11 mouse cellular contexts compared by ENCODE assay signal in genomic region chr19:45843424-45843823, GRCm38 (mm10). TPM values are rescaled to one million over a fixed set of nuclear protein-coding genes. Genes with fewer than 3 reads are reported as not detected.
DNase-seq lines count a peak whose midpoint lies in the region; ATAC-seq and TF ChIP-seq lines count a peak whose summit lies in the region.
"Had no signal": no experiment of that assay in that cellular context is flagged by ENCODE, and none has a peak within 500 bp of the region (broad histone marks: within the 10 kb centered on the region; RNA-seq: fewer than 3 reads in every experiment).

No protein-coding gene starts in this region.

- no peak overlapping the region for H3K27ac ChIP-seq in hindbrain, postnatal 0 days
- H3K27ac ChIP-seq in hindbrain, embryonic 16.5 days (ENCODE audit: low read depth, low read length): no peak overlapping the region
- no peak overlapping the region for H3K27ac ChIP-seq in bone marrow, adult 2 months (ENCODE audit: control insufficient read depth, insufficient read depth, low read depth, low read length, poor library complexity)
- no peak overlapping the region for H3K27ac ChIP-seq in limb, embryonic 14.5 days (replicated peaks; ENCODE audit: low read depth, low read length)
- H3K27ac ChIP-seq in kidney, adult 2 months (ENCODE audit: insufficient read depth, low read depth, low read length): no peak overlapping the region
- H3K27ac ChIP-seq: limb, embryonic 13.5 days had no signal

- 0 out of 2 replicates have a peak, but pooled peaks cover 5% of the 10 kb centered on the region for H3K36me3 ChIP-seq in hindbrain, postnatal 0 days (ENCODE audit: insufficient read depth, low read length)
- H3K36me3 ChIP-seq in hindbrain, embryonic 16.5 days (ENCODE audit: control insufficient read depth, insufficient read depth, low read length): no peaks in the 10 kb centered on the region
- H3K36me3 ChIP-seq in limb, embryonic 14.5 days (ENCODE audit: control insufficient read depth, insufficient read depth, low read length): no peaks in the 10 kb centered on the region
- no peaks in the 10 kb centered on the region for H3K36me3 ChIP-seq in kidney, adult 2 months (ENCODE audit: control insufficient read depth, insufficient read depth, low read length)
- H3K36me3 ChIP-seq: limb, embryonic 13.5 days had no signal

- DNase-seq in hindbrain, postnatal 0 days (ENCODE audit: low spot score): peak; percentile 7
- DNase-seq in limb, embryonic 14.5 days (ENCODE audit: low spot score): no peak
- DNase-seq in spleen, postnatal 10 days (ENCODE audit: low spot score in 2 of 2): peak; percentile 14 to 49
- no peak for DNase-seq in adrenal gland, postnatal 36 days
- no peak for DNase-seq in kidney, adult 2 months
- DNase-seq in layer of hippocampus, adult 9-10 months (ENCODE audit: low spot score): no peak

- H3K4me3 ChIP-seq in hindbrain, postnatal 0 days (ENCODE audit: low read length): no peak overlapping the region
- H3K4me3 ChIP-seq in hindbrain, embryonic 16.5 days (ENCODE audit: low read length): no peak overlapping the region
- H3K4me3 ChIP-seq in bone marrow, adult 2 months (replicated peaks; ENCODE audit: control insufficient read depth, low read depth, low read length): peak overlapping the region; percentile 23
- H3K4me3 ChIP-seq in limb, embryonic 14.5 days (replicated peaks; ENCODE audit: low read length): no peak overlapping the region
- no peak overlapping the region for H3K4me3 ChIP-seq in kidney, adult 2 months (ENCODE audit: insufficient read depth, low read depth, low read length)
- H3K4me3 ChIP-seq: erythroblast, embryonic 14.5 days; limb, embryonic 13.5 days had no signal

- no peaks in the 10 kb centered on the region for H3K9me3 ChIP-seq in hindbrain, postnatal 0 days (ENCODE audit: low read length)
- H3K9me3 ChIP-seq in hindbrain, embryonic 16.5 days (ENCODE audit: control insufficient read depth, low read length): no peaks in the 10 kb centered on the region
- no peaks in the 10 kb centered on the region for H3K9me3 ChIP-seq in limb, embryonic 14.5 days (ENCODE audit: control insufficient read depth, low read length)
- H3K9me3 ChIP-seq: limb, embryonic 13.5 days had no signal

- WGBS in hindbrain, postnatal 0 days: 51% methylated on average over 10 of the region's 10 CpGs
- WGBS in hindbrain, embryonic 16.5 days: 44% methylated on average over 10 of the region's 10 CpGs
- WGBS in bone marrow, adult 2 months: 5% methylated on average over 10 of the region's 10 CpGs
- 63% methylated on average over 10 of the region's 10 CpGs for WGBS in limb, embryonic 14.5 days
- 70% methylated on average over 10 of the region's 10 CpGs for WGBS in kidney, adult 2 months

- H3K27me3 ChIP-seq in hindbrain, postnatal 0 days (ENCODE audit: insufficient read depth, low read length): no peaks in the 10 kb centered on the region
- no peaks in the 10 kb centered on the region for H3K27me3 ChIP-seq in hindbrain, embryonic 16.5 days (replicated peaks; ENCODE audit: control insufficient read depth, insufficient read depth, low read length)
- H3K27me3 ChIP-seq in limb, embryonic 14.5 days (ENCODE audit: control insufficient read depth, insufficient read depth, low read length): no peaks in the 10 kb centered on the region
- H3K27me3 ChIP-seq in kidney, adult 2 months (replicated peaks; ENCODE audit: control insufficient read depth, insufficient read depth, low read length): no peaks in the 10 kb centered on the region
- H3K27me3 ChIP-seq: limb, embryonic 13.5 days; Patski had no signal

- no peak overlapping the region for H3K4me2 ChIP-seq in hindbrain, postnatal 0 days (ENCODE audit: low read depth, low read length)
- no peak overlapping the region for H3K4me2 ChIP-seq in hindbrain, embryonic 16.5 days (ENCODE audit: low read length)
- no peak overlapping the region for H3K4me2 ChIP-seq in limb, embryonic 14.5 days (replicated peaks; ENCODE audit: low read depth, low read length, severe bottlenecking)
- H3K4me2 ChIP-seq: limb, embryonic 13.5 days had no signal

- ATAC-seq in hindbrain, postnatal 0 days: no peak
- no peak for ATAC-seq in hindbrain, embryonic 16.5 days
- no peak for ATAC-seq in limb, embryonic 14.5 days (ENCODE audit: low FRiP score, low read depth)
- ATAC-seq: Patski had no signal

- TF ChIP-seq POLR2A in bone marrow, adult 2 months (IDR thresholded peaks at IDR 0.05; ENCODE audit: borderline replicate concordance, control insufficient read depth, low read depth, low read length): no peak
- TF ChIP-seq POLR2A in limb, embryonic 14.5 days (IDR thresholded peaks at IDR 0.05; ENCODE audit: borderline replicate concordance, extremely low read depth, insufficient read depth, insufficient read length): no peak
- TF ChIP-seq POLR2A in kidney, adult 2 months (IDR thresholded peaks at IDR 0.05; ENCODE audit: low read depth, low read length): no peak

- H3K9ac ChIP-seq in hindbrain, postnatal 0 days (replicated peaks; ENCODE audit: low read length): no peak overlapping the region
- H3K9ac ChIP-seq in hindbrain, embryonic 16.5 days (ENCODE audit: low read depth, low read length): no peak overlapping the region
- peak overlapping the region; percentile 21; the same call in 1 of the 2 replicates for H3K9ac ChIP-seq in limb, embryonic 14.5 days (ENCODE audit: low read depth, low read length, severe bottlenecking)
- H3K9ac ChIP-seq: limb, embryonic 13.5 days had no signal

- H3K4me1 ChIP-seq in hindbrain, postnatal 0 days (ENCODE audit: insufficient read depth, low read length): no peaks in the 10 kb centered on the region
- H3K4me1 ChIP-seq in hindbrain, embryonic 16.5 days (ENCODE audit: control insufficient read depth, insufficient read depth, low read depth, low read length): no peaks in the 10 kb centered on the region
- H3K4me1 ChIP-seq in bone marrow, adult 2 months (ENCODE audit: control insufficient read depth, insufficient read depth, low read length): peaks cover 3% of the 10 kb centered on the region
- H3K4me1 ChIP-seq in limb, embryonic 14.5 days (ENCODE audit: control insufficient read depth, insufficient read depth, low read length): peaks cover 2% of the 10 kb centered on the region; the same call in 1 of the 2 replicates
- no peaks in the 10 kb centered on the region for H3K4me1 ChIP-seq in kidney, adult 2 months (ENCODE audit: control insufficient read depth, insufficient read depth, low read length)

- no peak for TF ChIP-seq CTCF in hindbrain, postnatal 0 days (IDR thresholded peaks at IDR 0.05; ENCODE audit: low read depth)
- TF ChIP-seq CTCF in bone marrow, adult 2 months (IDR thresholded peaks at IDR 0.05; ENCODE audit: control insufficient read depth, insufficient read depth, low read length): no peak
- no peak for TF ChIP-seq CTCF in kidney, adult 2 months (conservative IDR thresholded peaks at IDR 0.05; ENCODE audit: insufficient read depth, insufficient read length, low read depth, low read length)

RNA-seq across cellular contexts. Expression of gene Kcnip2, which starts 27.6 kb away (rescaled TPM):
- total RNA-seq in hindbrain, postnatal 0 days (2014; rRNA removed): 17.8 and 30.3 TPM in 2 replicates
- 16.5 and 17.8 TPM in 2 replicates for polyA plus RNA-seq in hindbrain, postnatal 0 days (2015; fragmentation: Nextera tagmentation; extraction: Ambion mirVana)
- polyA plus RNA-seq in hindbrain, embryonic 16.5 days (2015; fragmentation: Nextera tagmentation; extraction: Ambion mirVana): 17.0 and 19.2 TPM in 2 replicates
- 0.72 TPM in 1 of 2 replicates, not detected in the other for polyA plus RNA-seq in bone marrow, adult 2 months (2011; ENCODE audit: insufficient read depth, insufficient read length, low replicate concordance, missing spikeins)
- 1.3 and 1.5 TPM in 2 replicates for polyA plus RNA-seq in limb, embryonic 14.5 days (2012; rRNA removed)
- 0.55 and 0.92 TPM in 2 replicates for polyA plus RNA-seq in limb, embryonic 14.5 days (2014; fragmentation: Nextera tagmentation; extraction: Ambion mirVana)
- under 1 TPM; 0.23 to 0.36 TPM for total RNA-seq in adrenal gland, postnatal 36 days (2021)
- polyA plus RNA-seq in kidney, adult 2 months (2012; rRNA removed): 9.2 and 9.4 TPM in 2 replicates

RNA-seq across cellular contexts. Expression of gene Mgea5, which starts 59.8 kb away (rescaled TPM):
- 135 and 154 TPM in 2 replicates for total RNA-seq in hindbrain, postnatal 0 days (2014; rRNA removed)
- polyA plus RNA-seq in hindbrain, postnatal 0 days (2015; fragmentation: Nextera tagmentation; extraction: Ambion mirVana): 74.2 and 78.0 TPM in 2 replicates
- 63.7 and 68.3 TPM in 2 replicates for polyA plus RNA-seq in hindbrain, embryonic 16.5 days (2015; fragmentation: Nextera tagmentation; extraction: Ambion mirVana)
- 51.4 and 80.8 TPM in 2 replicates for polyA plus RNA-seq in bone marrow, adult 2 months (2011; ENCODE audit: insufficient read depth, insufficient read length, low replicate concordance, missing spikeins)
- polyA plus RNA-seq in limb, embryonic 14.5 days (2012; rRNA removed): 79.8 and 85.3 TPM in 2 replicates
- polyA plus RNA-seq in limb, embryonic 14.5 days (2014; fragmentation: Nextera tagmentation; extraction: Ambion mirVana): 59.0 and 66.9 TPM in 2 replicates
- total RNA-seq in adrenal gland, postnatal 36 days (2021): 10 to 100 TPM; 58.5 to 67.4 TPM
- polyA plus RNA-seq in kidney, adult 2 months (2012; rRNA removed): 22.6 and 27.3 TPM in 2 replicates

Comparison
In these comparisons a context has a peak if more than half of its experiments do, and no peak if none do; other contexts are left out.
1. DNase-seq: peak in hindbrain, postnatal 0 days (single experiment) and spleen, postnatal 10 days (2 of 2); none in limb, embryonic 14.5 days (single experiment), adrenal gland, postnatal 36 days (0 of 2), kidney, adult 2 months (single experiment) and layer of hippocampus, adult 9-10 months (single experiment).